Mouse (Mus musculus): ENCODE measurements at regions not wholly inside any gene's neighbourhood (a gene's known extent, or its start where the extent isn't known, plus 50 kb on each side); places are given as distances from the start of the nearest gene placed in this dataset.

- no peak for DNase-seq
Measured at GRCm38 (mm10) chr12:57809961-57810360, 246.0 kb downstream of the Ttc6 start.

GRCm38 (mm10) chr12:57823809-57824208, 259.9 kb downstream of the Ttc6 start:
- no peak for DNase-seq

GRCm38 (mm10) chr12:57825754-57826153, 261.8 kb downstream of the Ttc6 start:
- peak in 1 of 2 experiments; percentile 11 for DNase-seq

DNA sequence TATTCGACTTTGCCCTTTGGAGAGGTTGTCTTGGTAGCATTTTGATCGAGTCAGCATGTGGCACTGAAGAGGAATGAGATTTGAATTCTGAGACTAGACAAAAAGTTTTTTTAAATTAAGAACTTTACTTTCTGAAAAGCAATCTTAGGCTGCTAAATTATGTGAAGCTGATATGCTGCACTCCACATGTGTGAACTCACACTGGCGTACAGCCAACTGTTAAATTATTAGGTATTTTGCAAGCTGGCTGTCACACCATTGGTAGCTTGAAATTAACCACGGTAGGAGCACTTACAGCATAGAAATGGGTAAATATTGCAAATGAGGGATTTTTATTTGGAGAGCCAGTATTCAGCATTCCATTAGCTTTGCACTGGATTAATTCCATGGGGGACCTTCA, 278.9 kb downstream of the Ttc6 start:
- no peak for DNase-seq

DNA sequence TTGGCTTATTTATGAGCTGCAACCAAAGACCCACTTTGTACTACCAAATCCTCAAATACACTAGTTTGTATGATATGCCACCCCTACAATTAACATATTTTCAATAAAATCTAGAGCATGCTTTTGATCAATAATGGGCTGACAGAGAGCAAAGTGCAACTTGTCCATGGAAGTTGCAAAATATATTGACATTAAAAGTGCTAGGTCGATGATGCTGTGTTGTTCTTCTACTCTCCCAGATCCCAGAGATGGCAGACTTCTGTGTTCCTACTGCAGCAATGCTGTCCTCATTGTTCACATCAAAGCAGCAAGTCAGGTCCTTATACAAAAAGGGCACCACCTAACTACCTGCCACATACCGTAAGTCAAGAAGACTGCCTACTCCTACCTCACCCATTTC, 307.1 kb downstream of the Ttc6 start:
- no peak for DNase-seq

- DNase-seq = no peak
Measured at GRCm38 (mm10) chr12:57890783-57891478, 320.6 kb upstream of the Sstr1 start.

GRCm38 (mm10) chr12:57891556-57891955, 320.0 kb upstream of the Sstr1 start:
- no peak for DNase-seq

DNA sequence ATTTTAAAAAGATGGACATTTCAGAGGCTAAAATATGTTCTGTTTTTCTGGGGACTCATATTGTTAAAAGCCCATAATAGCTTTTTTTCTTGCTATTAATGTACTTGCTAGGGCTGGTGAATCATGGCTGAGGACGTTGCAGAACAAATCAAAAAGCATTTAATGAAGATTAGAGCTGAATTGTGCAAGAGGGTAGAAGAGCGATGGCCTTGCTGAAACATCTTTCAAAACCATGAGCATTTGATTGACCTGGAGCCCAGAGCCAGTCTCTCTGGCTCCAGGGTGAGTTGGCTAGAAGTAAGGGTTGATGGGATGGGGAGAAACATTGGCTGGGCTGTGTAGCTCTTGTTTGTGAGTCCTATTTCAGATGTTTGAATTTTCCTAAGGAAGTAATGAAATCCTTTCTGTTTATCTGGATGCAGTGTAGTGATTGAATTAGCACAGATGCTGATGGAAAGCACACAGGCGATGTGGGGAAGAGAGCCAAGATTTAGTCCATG, 313.8 kb upstream of the Sstr1 start:
- no peak for DNase-seq

GRCm38 (mm10) chr12:57904658-57905057, 306.9 kb upstream of the Sstr1 start:
- DNase-seq = no peak

DNA sequence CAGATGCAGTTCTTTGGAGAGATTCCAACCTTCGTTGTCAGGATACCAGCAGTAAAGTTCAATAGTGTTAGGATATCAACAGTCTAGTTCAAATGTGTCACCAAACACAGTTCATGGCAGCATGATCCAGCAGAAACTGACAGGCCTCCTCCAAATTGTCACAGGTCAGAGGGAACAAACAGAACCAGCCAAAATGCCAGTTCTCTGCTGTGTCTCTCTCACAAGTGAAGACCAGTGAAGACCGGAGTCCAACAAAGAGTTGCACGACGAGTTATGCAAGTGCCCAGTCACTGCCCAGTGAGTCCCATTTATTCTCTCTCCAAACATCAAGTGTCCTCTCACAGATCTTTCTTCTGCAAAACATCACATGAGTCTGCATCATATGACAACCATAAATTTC, 293.4 kb upstream of the Sstr1 start:
- no peak for DNase-seq

- DNase-seq = no peak
Measured at GRCm38 (mm10) chr12:57922031-57922430, 289.5 kb upstream of the Sstr1 start.

- no peak for DNase-seq
Measured at GRCm38 (mm10) chr12:57924422-57924821, 287.1 kb upstream of the Sstr1 start.

- no peak for DNase-seq
Measured at GRCm38 (mm10) chr12:57926886-57927285, 284.7 kb upstream of the Sstr1 start.

GRCm38 (mm10) chr12:57928030-57928429, 283.5 kb upstream of the Sstr1 start:
- no peak for DNase-seq

DNA sequence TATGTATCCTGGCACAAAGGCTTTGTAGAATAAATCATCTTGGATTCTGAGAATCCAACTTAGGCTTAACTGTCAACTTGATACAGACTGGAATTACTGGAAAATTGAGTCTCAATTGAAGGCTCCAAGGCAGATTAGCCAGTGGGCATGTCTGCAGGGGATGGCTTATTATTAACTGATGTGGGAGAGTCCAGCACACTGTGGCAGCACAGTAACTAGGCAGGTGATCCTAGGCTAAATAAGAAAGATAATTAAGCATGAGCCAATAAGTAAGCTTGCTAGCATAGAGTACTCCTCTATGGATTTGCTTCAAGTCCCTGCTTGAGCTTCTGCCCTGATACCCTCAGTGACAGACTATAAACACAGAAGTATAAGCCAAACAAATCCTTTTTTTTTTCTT, 279.7 kb upstream of the Sstr1 start:
- no peak for DNase-seq

- DNase-seq = no peak
Measured at GRCm38 (mm10) chr12:57949886-57950285, 261.7 kb upstream of the Sstr1 start.

DNA sequence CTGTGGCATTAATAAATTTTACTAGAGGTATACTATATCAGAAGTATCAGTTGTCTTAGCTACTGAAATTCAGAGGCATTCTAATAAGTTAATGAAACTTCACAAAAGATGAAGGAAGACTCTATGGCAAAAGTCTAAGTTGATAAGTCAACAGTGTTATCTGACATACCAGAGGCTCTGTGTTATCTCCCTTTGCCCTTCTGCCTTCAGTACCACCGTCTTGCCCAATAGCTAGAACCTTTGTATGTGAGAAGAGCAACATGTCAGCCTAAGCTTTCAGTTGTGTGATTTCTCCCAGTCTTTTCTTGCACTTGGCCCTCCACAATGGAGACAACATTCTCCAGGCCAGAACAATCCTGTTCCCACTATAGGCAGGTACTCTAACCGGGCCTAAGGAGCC, 253.0 kb upstream of the Sstr1 start:
- no peak for DNase-seq

- DNase-seq = no peak
Measured at GRCm38 (mm10) chr12:57960171-57960570, 251.4 kb upstream of the Sstr1 start.

- no peak for DNase-seq
Measured at GRCm38 (mm10) chr12:57969168-57969567, 242.4 kb upstream of the Sstr1 start.

- no peak for DNase-seq
Measured at GRCm38 (mm10) chr12:57970163-57970562, 241.4 kb upstream of the Sstr1 start.

DNA sequence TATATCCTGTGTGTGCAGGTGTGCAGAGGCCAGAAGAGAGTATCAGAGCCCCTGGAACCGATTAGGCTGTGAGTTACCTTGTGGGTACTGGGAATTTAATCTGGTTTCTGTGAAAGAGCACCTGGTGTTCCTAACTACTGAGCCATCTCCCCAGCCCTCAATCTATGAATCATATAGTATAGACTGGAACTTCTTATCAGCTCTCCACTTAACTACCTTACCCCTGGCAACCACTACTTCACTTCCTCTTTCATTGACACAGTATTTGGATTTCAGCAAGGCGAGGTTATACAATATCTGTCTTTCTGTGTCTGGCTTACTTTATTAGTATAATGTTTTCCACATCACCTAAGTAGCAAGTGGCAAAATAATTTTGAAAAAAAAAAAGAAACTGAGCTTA, 239.1 kb upstream of the Sstr1 start:
- no peak for DNase-seq
